Mouse (Mus musculus): ENCODE measurements around the gene Cntnap2. TPM values are rescaled to one million over a fixed set of nuclear protein-coding genes. Genes with fewer than 3 reads are reported as not detected.

Cntnap2 gene
- total and polyA plus RNA-seq, 2 experiments = not detected

- Histone ChIP-seq H3K27me3 (ENCODE audit: control insufficient read depth, insufficient read depth, low read length) (no peaks in the 10 kb centered on the region), H3K9ac (ENCODE audit: low read depth, low read length) (no peak overlapping the region), H3K4me1 (ENCODE audit: control insufficient read depth, insufficient read depth, low read length) (no peaks in the 10 kb centered on the region), H3K79me2 (ENCODE audit: control insufficient read depth, insufficient read depth, low read length) (no peaks in the 10 kb centered on the region), H3K27ac (replicated peaks; ENCODE audit: insufficient read depth, low read depth, low read length) (no peak overlapping the region), H3K36me3 (ENCODE audit: control insufficient read depth, insufficient read depth, low read length) (no peaks in the 10 kb centered on the region), H3K4me3 (ENCODE audit: insufficient read depth, low read depth, low read length) (no peak overlapping the region)
- TF ChIP-seq CTCF (IDR thresholded peaks at IDR 0.05; ENCODE audit: low read depth, low read length) (no peak), POLR2A (IDR thresholded peaks at IDR 0.05; ENCODE audit: extremely low read depth, insufficient read depth, low read length) (no peak)
- no peak for DNase-seq (ENCODE audit: extremely low read depth, low read depth, low spot score)
These were observed 1674.6 kb downstream of the Cntnap2 start for GRCm38 (mm10) chr6:46733794-46734193.

- DNase-seq (ENCODE audit: extremely low read depth, low read depth, low spot score) = no peak
- no peak overlapping the region for H3K9ac ChIP-seq (ENCODE audit: low read depth, low read length)
These were observed 1689.3 kb downstream of the Cntnap2 start for GRCm38 (mm10) chr6:46748448-46748847.

GRCm38 (mm10) chr6:46763481-46763880 is 1704.3 kb downstream of the Cntnap2 start:
- Histone ChIP-seq H3K27me3 (ENCODE audit: control insufficient read depth, insufficient read depth, low read length) (no peaks in the 10 kb centered on the region), H3K9ac (ENCODE audit: low read depth, low read length) (no peak overlapping the region), H3K4me3 (ENCODE audit: insufficient read depth, low read depth, low read length) (no peak overlapping the region), H3K36me3 (ENCODE audit: control insufficient read depth, insufficient read depth, low read length) (no peaks in the 10 kb centered on the region), H3K4me1 (ENCODE audit: control insufficient read depth, insufficient read depth, low read length) (no peaks in the 10 kb centered on the region), H3K79me2 (ENCODE audit: control insufficient read depth, insufficient read depth, low read length) (no peaks in the 10 kb centered on the region), H3K27ac (replicated peaks; ENCODE audit: insufficient read depth, low read depth, low read length) (no peak overlapping the region)
- WGBS = 86% methylated on average over 3 of the region's 3 CpGs
- no peak for DNase-seq (ENCODE audit: extremely low read depth, low read depth, low spot score)
- TF ChIP-seq CTCF (IDR thresholded peaks at IDR 0.05; ENCODE audit: low read depth, low read length) = no peak

More at GRCm38 (mm10) chr6:46748448-46748847, 1689.3 kb downstream of the Cntnap2 start:
- no peaks in the 10 kb centered on the region for H3K27me3 ChIP-seq (ENCODE audit: control insufficient read depth, insufficient read depth, low read length)
- no peaks in the 10 kb centered on the region for H3K4me1 ChIP-seq (ENCODE audit: control insufficient read depth, insufficient read depth, low read length)
- H3K79me2 ChIP-seq (ENCODE audit: control insufficient read depth, insufficient read depth, low read length) = no peaks in the 10 kb centered on the region
- H3K27ac ChIP-seq (replicated peaks; ENCODE audit: insufficient read depth, low read depth, low read length) = no peak overlapping the region
- no peaks in the 10 kb centered on the region for H3K36me3 ChIP-seq (ENCODE audit: control insufficient read depth, insufficient read depth, low read length)
- no peak for TF ChIP-seq CTCF (IDR thresholded peaks at IDR 0.05; ENCODE audit: low read depth, low read length)
- no peak for TF ChIP-seq POLR2A (IDR thresholded peaks at IDR 0.05; ENCODE audit: extremely low read depth, insufficient read depth, low read length)
- H3K4me3 ChIP-seq (ENCODE audit: insufficient read depth, low read depth, low read length) = no peak overlapping the region

GRCm38 (mm10) chr6:46774529-46774928 is 1715.4 kb downstream of the Cntnap2 start:
- H3K9ac ChIP-seq (ENCODE audit: low read depth, low read length) = no peak overlapping the region
- H3K4me1 ChIP-seq (ENCODE audit: control insufficient read depth, insufficient read depth, low read length) = no peaks in the 10 kb centered on the region
- no peaks in the 10 kb centered on the region for H3K36me3 ChIP-seq (ENCODE audit: control insufficient read depth, insufficient read depth, low read length)
- DNase-seq (ENCODE audit: extremely low read depth, low read depth, low spot score) = no peak
- H3K4me3 ChIP-seq (ENCODE audit: insufficient read depth, low read depth, low read length) = no peak overlapping the region
- no peaks in the 10 kb centered on the region for H3K79me2 ChIP-seq (ENCODE audit: control insufficient read depth, insufficient read depth, low read length)
- H3K27ac ChIP-seq (replicated peaks; ENCODE audit: insufficient read depth, low read depth, low read length) = no peak overlapping the region
- no peak for TF ChIP-seq POLR2A (IDR thresholded peaks at IDR 0.05; ENCODE audit: extremely low read depth, insufficient read depth, low read length)
- no peak for TF ChIP-seq CTCF (IDR thresholded peaks at IDR 0.05; ENCODE audit: low read depth, low read length)
- H3K27me3 ChIP-seq (ENCODE audit: control insufficient read depth, insufficient read depth, low read length) = no peaks in the 10 kb centered on the region

GRCm38 (mm10) chr6:46802264-46803110 is 1743.3 kb downstream of the Cntnap2 start:
- Histone ChIP-seq H3K79me2 (ENCODE audit: control insufficient read depth, insufficient read depth, low read length) (no peaks in the 10 kb centered on the region), H3K36me3 (ENCODE audit: control insufficient read depth, insufficient read depth, low read length) (no peaks in the 10 kb centered on the region), H3K9ac (ENCODE audit: low read depth, low read length) (no peak overlapping the region), H3K4me1 (ENCODE audit: control insufficient read depth, insufficient read depth, low read length) (no peaks in the 10 kb centered on the region), H3K27me3 (ENCODE audit: control insufficient read depth, insufficient read depth, low read length) (no peaks in the 10 kb centered on the region), H3K27ac (replicated peaks; ENCODE audit: insufficient read depth, low read depth, low read length) (no peak overlapping the region), H3K4me3 (ENCODE audit: insufficient read depth, low read depth, low read length) (no peak overlapping the region)
- no peak for TF ChIP-seq POLR2A (IDR thresholded peaks at IDR 0.05; ENCODE audit: extremely low read depth, insufficient read depth, low read length)
- TF ChIP-seq CTCF (IDR thresholded peaks at IDR 0.05; ENCODE audit: low read depth, low read length) = no peak
- 62% methylated on average over 4 of the region's 4 CpGs for WGBS
- DNase-seq (ENCODE audit: extremely low read depth, low read depth, low spot score) = no peak

GRCm38 (mm10) chr6:46856635-46857034 is 1797.5 kb downstream of the Cntnap2 start:
- Histone ChIP-seq H3K27me3 (ENCODE audit: control insufficient read depth, insufficient read depth, low read length) (no peaks in the 10 kb centered on the region), H3K27ac (replicated peaks; ENCODE audit: insufficient read depth, low read depth, low read length) (no peak overlapping the region), H3K79me2 (ENCODE audit: control insufficient read depth, insufficient read depth, low read length) (no peaks in the 10 kb centered on the region), H3K9ac (ENCODE audit: low read depth, low read length) (no peak overlapping the region), H3K4me3 (ENCODE audit: insufficient read depth, low read depth, low read length) (no peak overlapping the region), H3K4me1 (ENCODE audit: control insufficient read depth, insufficient read depth, low read length) (no peaks in the 10 kb centered on the region), H3K36me3 (ENCODE audit: control insufficient read depth, insufficient read depth, low read length) (no peaks in the 10 kb centered on the region)
- TF ChIP-seq POLR2A (IDR thresholded peaks at IDR 0.05; ENCODE audit: extremely low read depth, insufficient read depth, low read length) = no peak
- no peak for TF ChIP-seq CTCF (IDR thresholded peaks at IDR 0.05; ENCODE audit: low read depth, low read length)
- no peak for DNase-seq (ENCODE audit: extremely low read depth, low read depth, low spot score)
- WGBS = 75% methylated on average over 3 of the region's 3 CpGs

Measured in liver, adult 2 months (tissue).